Mouse (Mus musculus): ENCODE measurements around the gene Gjb6.

The Gjb6 gene

GRCm38 (mm10) chr14:57133161-57133661 lies at the start of gene Gjb6:
Gene Gjb6 (minus strand): TSS chr14:57133611.
- CTCF ChIA-PET: no interaction called here

GRCm38 (mm10) chr14:57165493-57165892 lies 32.1 kb upstream of the Gjb6 start:
- CTCF ChIA-PET: no interaction called here

DNA sequence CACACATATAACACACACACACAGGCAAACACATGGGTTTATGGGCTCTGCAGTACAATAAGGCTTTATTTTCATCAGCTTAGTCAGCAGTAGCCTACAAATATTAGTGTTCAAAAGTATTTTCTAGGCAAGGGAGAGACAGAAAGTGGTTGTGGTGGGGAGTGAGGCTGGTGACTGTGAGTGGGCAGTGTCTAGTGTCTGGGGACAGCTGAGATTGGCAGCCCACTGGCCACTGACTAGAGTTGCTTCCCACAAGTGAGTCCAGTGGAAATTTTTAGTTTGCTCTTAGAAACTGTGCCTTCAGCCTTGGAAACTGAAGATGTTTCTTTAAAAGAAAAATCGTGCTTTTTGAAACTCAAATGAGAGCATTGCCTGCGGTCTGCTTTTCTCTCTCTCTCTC lies 28.4 kb upstream of the Gjb6 start:
- CTCF ChIA-PET: interaction anchor here (0.5 kb wide), 1 partner anchor 12 kb away, joined by 6 read pairs; no protein-coding TSS in a partner anchor

DNA sequence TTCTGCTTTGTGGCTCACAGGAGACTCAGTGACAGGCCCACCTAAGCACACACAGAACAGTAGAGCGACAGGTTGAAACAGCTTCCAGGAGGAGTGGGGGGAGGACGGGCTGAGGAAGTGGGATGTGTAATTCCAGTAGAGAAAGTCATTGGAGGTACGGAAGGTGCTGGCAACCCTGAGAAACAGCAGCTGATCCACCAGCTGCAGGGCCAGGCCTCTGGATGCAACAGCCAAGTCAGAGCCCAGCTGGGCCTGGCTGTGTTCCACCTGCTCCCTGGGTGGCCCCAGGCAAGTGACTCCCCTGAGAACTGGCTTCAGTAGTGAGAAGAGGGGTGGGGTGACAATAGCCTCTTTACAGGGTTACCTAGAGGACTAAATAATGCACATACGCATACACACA lies 27.8 kb upstream of the Gjb6 start:
- CTCF ChIA-PET: interaction anchor here (0.5 kb wide), 1 partner anchor 11 kb away, joined by 6 read pairs; no protein-coding TSS in a partner anchor

DNA sequence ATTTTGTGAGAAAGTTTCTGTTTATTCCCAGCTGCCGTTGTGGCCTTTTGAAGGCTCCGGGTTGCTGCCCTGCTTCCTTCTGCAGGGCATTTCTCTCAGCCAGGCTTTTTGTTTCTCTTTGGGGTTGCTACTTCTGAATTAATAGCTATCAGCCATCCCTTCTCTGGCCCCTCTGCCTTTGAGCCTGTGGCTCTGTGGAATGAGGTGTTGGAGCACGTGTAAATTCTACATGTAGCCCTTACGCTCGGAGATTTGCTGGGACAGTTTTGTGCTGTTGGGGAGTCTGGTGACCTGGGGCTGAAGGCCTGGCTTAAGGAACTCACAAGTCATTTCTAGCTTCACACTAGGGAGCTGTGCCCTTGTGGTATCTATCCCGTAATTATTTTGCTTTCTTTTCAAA lies 21.5 kb upstream of the Gjb6 start:
- CTCF ChIA-PET: no interaction called here

DNA sequence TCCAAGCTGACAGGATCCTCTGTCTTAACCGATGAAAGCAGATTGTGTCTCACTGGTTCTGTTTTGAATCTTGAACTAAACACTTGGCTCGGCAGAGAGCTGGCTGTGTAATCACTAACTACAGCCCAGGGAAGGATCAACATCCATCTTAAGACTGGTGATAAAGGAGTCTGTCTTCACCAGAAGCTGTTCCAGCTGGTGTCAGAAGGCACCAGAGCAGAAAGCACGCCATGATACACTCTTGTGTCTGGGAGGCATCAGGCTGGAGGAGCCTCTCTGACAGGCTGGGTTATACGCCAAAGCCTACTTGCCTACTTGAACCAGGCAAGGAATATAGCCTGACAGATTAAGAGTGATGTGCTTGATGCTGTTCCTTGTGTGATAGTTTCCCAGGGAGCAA lies 12.3 kb upstream of the Gjb6 start:
- CTCF ChIA-PET: no interaction called here

DNA sequence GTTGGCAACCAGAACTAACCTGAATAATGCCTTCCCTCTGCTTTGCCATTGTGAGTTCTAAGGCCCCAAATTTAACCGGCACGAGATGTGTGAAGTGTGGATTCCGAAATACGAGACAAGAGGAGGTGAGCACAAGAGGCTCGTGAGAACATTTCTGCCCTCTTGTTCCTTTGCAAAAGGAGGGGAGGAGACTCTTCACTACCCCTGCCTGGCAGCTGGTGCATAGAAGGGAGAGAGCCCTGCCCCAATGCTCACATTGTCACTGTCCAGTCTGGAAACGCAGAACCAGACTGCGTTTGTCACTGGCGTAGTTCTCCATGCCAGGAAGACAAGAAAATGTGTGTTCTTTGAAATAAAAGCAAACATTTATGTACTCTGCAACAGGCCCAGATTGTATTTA lies 1.9 kb upstream of the Gjb6 start:
- CTCF ChIA-PET: no interaction called here

GRCm38 (mm10) chr14:57127383-57127782 lies 6.0 kb downstream of the Gjb6 start:
- CTCF ChIA-PET: no interaction called here

- CTCF ChIA-PET: no interaction called here
These were observed 11.1 kb downstream of the Gjb6 start for GRCm38 (mm10) chr14:57122295-57122694.

- CTCF ChIA-PET: interaction anchor here (0.6 kb wide), 1 partner anchor 9 kb away, joined by 3 read pairs; no protein-coding TSS in a partner anchor
These were observed 17.4 kb downstream of the Gjb6 start, which contains the start of gene Gm4491 for GRCm38 (mm10) chr14:57115823-57116544. Gene Gm4491 (minus strand): TSS chr14:57115883.

DNA sequence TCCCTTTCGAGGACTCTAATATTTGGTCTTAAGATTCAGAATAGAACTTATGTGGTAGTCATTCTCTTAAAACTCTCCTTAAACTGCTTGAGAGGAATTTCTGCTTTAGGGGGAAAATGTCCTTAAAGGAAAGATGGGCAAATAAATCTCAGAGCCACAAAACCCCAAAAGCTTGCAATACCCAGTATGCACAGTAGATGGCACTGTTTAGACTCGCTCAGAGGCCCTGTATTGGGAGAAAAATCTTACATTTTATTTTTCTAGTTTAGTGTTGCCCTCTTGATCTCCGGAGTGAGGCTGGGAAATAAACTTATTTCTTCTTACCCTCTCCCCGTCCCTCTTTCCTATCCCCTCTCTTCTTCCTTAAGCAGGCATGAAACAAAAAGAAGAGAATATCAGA lies 24.2 kb downstream of the Gjb6 start:
- CTCF ChIA-PET: interaction anchor here (0.6 kb wide), 1 partner anchor 300 kb away, joined by 5 read pairs; no protein-coding TSS in a partner anchor

DNA sequence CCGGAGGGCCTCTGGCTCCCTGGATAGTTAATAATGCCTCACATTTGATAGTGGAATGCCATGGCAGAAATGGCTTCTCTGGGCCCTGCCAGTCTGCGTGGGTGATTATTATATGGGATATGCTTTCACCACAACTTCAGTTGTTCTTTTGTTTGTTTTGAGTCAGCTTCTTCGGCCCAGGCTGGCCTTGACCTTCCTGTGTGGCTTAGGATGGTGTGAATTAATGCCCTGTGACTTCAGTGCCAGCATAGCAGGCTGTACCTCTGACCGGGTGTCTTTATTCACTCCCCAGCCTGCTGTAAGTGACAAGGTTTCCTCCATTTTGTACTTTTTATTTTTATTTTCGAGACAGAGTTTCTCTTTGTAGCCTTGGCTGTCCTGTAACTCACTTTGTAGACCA lies 25.5 kb downstream of the Gjb6 start:
- CTCF ChIA-PET: no interaction called here

DNA sequence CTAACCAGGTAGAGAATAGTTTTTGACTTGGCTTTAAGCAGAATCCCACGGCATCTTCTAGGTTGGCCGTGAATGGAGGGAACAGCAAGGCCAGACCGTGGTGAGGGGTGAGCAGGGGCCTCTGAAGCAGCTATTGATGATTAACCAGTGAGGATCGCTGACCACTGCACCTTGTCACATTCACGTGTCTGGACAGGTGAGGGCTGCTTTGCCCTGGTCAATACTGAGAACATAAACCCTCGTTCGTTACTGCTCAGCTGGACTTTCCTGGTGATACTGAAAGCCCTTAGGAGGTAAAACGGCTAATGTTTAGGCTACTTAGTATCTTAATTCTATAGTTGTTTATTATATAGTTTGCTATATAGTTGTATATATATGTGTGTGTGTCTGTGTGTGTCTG lies 26.3 kb downstream of the Gjb6 start:
- CTCF ChIA-PET: interaction anchor here (0.7 kb wide), 1 partner anchor 8 kb away, joined by 3 read pairs; the partner anchor contains the start of gene Gm4491

DNA sequence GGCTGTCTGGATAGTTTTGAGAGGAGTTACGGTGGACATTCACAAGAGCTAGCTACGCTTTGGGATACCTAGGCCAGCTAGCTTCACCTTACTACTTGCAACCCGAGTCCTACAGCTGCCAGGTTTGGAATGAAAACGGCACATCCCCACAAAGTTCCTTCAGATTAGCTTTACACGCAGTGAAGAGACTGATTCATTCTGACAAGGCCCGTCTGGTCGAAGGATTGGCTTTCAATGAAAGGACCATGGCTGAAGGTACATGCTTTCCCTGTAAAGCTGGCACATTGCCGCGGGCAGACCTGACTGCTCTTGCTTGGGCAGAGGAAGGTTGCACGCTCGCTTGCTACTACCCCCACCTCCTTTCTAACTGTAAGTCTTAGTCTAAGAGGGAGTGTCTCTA lies 27.7 kb downstream of the Gjb6 start:
- CTCF ChIA-PET: interaction anchor here (0.5 kb wide), 1 partner anchor 352 kb away, joined by 3 read pairs; no protein-coding TSS in a partner anchor

DNA sequence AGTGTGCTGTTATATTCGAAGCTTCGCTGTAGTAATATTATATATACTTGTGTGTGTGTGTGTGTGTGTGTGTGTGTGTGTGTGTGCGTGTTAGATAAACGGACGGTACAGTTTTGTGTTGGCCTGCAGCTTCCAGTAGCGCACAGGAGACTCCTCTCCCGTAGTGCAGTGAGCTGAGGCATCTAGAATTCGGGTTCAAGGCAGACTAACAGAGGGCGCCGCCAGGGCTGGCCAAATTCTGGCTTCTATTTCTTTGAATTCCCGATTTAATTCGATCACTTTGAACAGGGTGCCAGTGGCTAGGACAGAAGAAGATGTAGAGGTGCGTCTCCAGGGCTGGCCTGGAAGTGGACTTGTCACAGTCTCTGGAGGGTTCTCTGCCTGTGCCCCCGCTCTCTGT lies 28.3 kb downstream of the Gjb6 start:
- CTCF ChIA-PET: no interaction called here

DNA sequence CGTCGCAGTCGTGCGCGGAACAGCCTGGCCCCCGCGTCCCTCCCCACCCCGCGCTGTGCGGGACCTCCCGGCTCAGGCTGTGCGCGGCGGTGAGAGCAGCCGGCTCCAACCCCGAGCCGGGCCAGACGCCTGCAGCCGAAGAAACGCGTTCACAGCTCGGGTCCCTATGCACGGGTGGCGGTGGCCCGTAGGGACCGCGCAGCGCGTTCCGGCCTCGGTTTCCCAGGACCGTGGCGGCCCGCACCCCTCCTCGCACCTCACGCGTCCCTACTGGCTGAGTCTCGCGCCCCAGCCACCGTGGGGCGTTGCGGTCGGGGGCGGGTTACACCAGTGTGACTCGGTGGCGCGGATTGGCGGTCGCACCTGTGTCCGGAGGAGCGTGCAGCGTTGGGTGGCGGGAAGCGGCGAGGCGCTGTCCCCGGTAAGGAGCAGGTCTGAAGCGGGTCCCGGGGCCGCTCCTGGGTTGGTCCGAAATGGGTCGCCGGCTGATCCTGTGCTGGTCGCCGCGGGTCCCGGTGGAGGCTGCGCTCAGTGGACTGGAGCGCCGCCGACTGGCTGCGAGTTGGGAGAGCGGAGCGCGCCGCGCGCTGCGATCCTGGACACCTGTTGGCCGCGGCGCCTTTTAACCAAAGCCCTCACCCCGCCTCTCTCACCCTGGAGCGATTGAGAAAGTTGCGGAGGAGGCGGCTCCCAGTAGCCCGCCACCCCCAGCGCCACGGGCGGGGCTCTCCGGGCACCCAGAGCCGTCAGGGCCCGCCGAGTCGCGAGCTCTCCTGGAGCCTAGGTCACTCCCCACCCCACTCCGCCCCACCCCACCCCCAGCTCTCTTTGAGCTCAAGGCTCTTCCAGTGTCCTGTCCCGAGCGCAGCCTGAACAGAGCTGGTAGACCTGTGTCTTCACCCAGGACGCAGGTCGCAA lies 29.0 kb downstream of the Gjb6 start, which contains the start of gene Gjb2:
Gjb2 (minus strand) TSS at position 597 of the 918 bp plus-strand sequence.
- CTCF ChIA-PET: no interaction called here

- CTCF ChIA-PET: no interaction called here
These were observed 29.7 kb downstream of the Gjb6 start for GRCm38 (mm10) chr14:57103711-57104105.

- CTCF ChIA-PET: no interaction called here
These were observed 30.3 kb downstream of the Gjb6 start for GRCm38 (mm10) chr14:57103121-57103520.

GRCm38 (mm10) chr14:57101623-57102022 lies 31.8 kb downstream of the Gjb6 start:
- CTCF ChIA-PET: no interaction called here

GRCm38 (mm10) chr14:57095855-57096254 lies 37.6 kb downstream of the Gjb6 start:
- CTCF ChIA-PET: no interaction called here

GRCm38 (mm10) chr14:57093029-57093428 lies 40.4 kb downstream of the Gjb6 start:
- CTCF ChIA-PET: no interaction called here

GRCm38 (mm10) chr14:57090001-57090400 lies 43.4 kb downstream of the Gjb6 start:
- CTCF ChIA-PET: no interaction called here
